Mouse (Mus musculus): ENCODE results near the gene Itga9. TPM values are rescaled to one million over a fixed set of nuclear protein-coding genes. Genes with fewer than 3 reads are reported as not detected.

The Itga9 gene
- polyA plus RNA-seq, 1 experiment from 2014 or later: 0.74 TPM

GRCm38 (mm10) chr9:118875705-118876104 lies 269.2 kb downstream of the Itga9 start:
- H3K36me3 ChIP-seq (ENCODE audit: control insufficient read depth, insufficient read depth, low read length): no peaks in the 10 kb centered on the region
- H3K9ac ChIP-seq (ENCODE audit: low read depth, low read length): no peak overlapping the region
- H3K4me3 ChIP-seq (ENCODE audit: low read length): no peak overlapping the region
- no peaks in the 10 kb centered on the region for H3K27me3 ChIP-seq (replicated peaks; ENCODE audit: control insufficient read depth, insufficient read depth, low read length)
- H3K4me1 ChIP-seq (ENCODE audit: control insufficient read depth, insufficient read depth, low read depth, low read length): no peaks in the 10 kb centered on the region
- H3K9me3 ChIP-seq (ENCODE audit: control insufficient read depth, low read length): no peaks in the 10 kb centered on the region
- ATAC-seq: no peak
- H3K4me2 ChIP-seq (ENCODE audit: low read length): no peak overlapping the region
- 89% methylated on average over 4 of the region's 4 CpGs for WGBS
- no peak overlapping the region for H3K27ac ChIP-seq (ENCODE audit: low read depth, low read length)

- WGBS: 76% methylated on average over 10 of the region's 10 CpGs
- no peaks in the 10 kb centered on the region for H3K4me1 ChIP-seq (ENCODE audit: control insufficient read depth, insufficient read depth, low read depth, low read length)
- H3K36me3 ChIP-seq (ENCODE audit: control insufficient read depth, insufficient read depth, low read length): no peaks in the 10 kb centered on the region
- ATAC-seq: no peak
- H3K4me3 ChIP-seq (ENCODE audit: low read length): no peak overlapping the region
- no peak overlapping the region for H3K9ac ChIP-seq (ENCODE audit: low read depth, low read length)
- no peaks in the 10 kb centered on the region for H3K27me3 ChIP-seq (replicated peaks; ENCODE audit: control insufficient read depth, insufficient read depth, low read length)
- H3K4me2 ChIP-seq (ENCODE audit: low read length): no peak overlapping the region
- no peak overlapping the region for H3K27ac ChIP-seq (ENCODE audit: low read depth, low read length)
- no peaks in the 10 kb centered on the region for H3K9me3 ChIP-seq (ENCODE audit: control insufficient read depth, low read length)
Observed at GRCm38 (mm10) chr9:118876902-118877301, 270.4 kb downstream of the Itga9 start.

- Histone ChIP-seq H3K27ac (ENCODE audit: low read depth, low read length) (no peak overlapping the region), H3K9ac (ENCODE audit: low read depth, low read length) (no peak overlapping the region), H3K27me3 (replicated peaks; ENCODE audit: control insufficient read depth, insufficient read depth, low read length) (no peaks in the 10 kb centered on the region), H3K4me2 (ENCODE audit: low read length) (no peak overlapping the region), H3K4me1 (ENCODE audit: control insufficient read depth, insufficient read depth, low read depth, low read length) (no peaks in the 10 kb centered on the region), H3K36me3 (ENCODE audit: control insufficient read depth, insufficient read depth, low read length) (no peaks in the 10 kb centered on the region), H3K4me3 (ENCODE audit: low read length) (no peak overlapping the region), H3K9me3 (ENCODE audit: control insufficient read depth, low read length) (no peaks in the 10 kb centered on the region)
- WGBS: 77% methylated on average over 7 of the region's 7 CpGs
- ATAC-seq: no peak
Observed at GRCm38 (mm10) chr9:118877365-118878008, 271.0 kb downstream of the Itga9 start.

- H3K9ac ChIP-seq (ENCODE audit: low read depth, low read length): no peak overlapping the region
- H3K27me3 ChIP-seq (replicated peaks; ENCODE audit: control insufficient read depth, insufficient read depth, low read length): no peaks in the 10 kb centered on the region
- H3K27ac ChIP-seq (ENCODE audit: low read depth, low read length): no peak overlapping the region
- WGBS: 94% methylated on average over 11 of the region's 11 CpGs
- no peaks in the 10 kb centered on the region for H3K36me3 ChIP-seq (ENCODE audit: control insufficient read depth, insufficient read depth, low read length)
- H3K4me2 ChIP-seq (ENCODE audit: low read length): no peak overlapping the region
- no peaks in the 10 kb centered on the region for H3K9me3 ChIP-seq (ENCODE audit: control insufficient read depth, low read length)
- no peaks in the 10 kb centered on the region for H3K4me1 ChIP-seq (ENCODE audit: control insufficient read depth, insufficient read depth, low read depth, low read length)
- no peak for ATAC-seq
- H3K4me3 ChIP-seq (ENCODE audit: low read length): no peak overlapping the region
Observed at GRCm38 (mm10) chr9:118878596-118878995, 272.1 kb downstream of the Itga9 start.

GRCm38 (mm10) chr9:118881281-118881945 lies 274.9 kb downstream of the Itga9 start:
- Histone ChIP-seq H3K36me3 (ENCODE audit: control insufficient read depth, insufficient read depth, low read length) (no peaks in the 10 kb centered on the region), H3K4me1 (ENCODE audit: control insufficient read depth, insufficient read depth, low read depth, low read length) (no peaks in the 10 kb centered on the region), H3K4me3 (ENCODE audit: low read length) (no peak overlapping the region), H3K27ac (ENCODE audit: low read depth, low read length) (no peak overlapping the region), H3K9me3 (ENCODE audit: control insufficient read depth, low read length) (no peaks in the 10 kb centered on the region), H3K4me2 (ENCODE audit: low read length) (no peak overlapping the region), H3K9ac (ENCODE audit: low read depth, low read length) (no peak overlapping the region), H3K27me3 (replicated peaks; ENCODE audit: control insufficient read depth, insufficient read depth, low read length) (no peaks in the 10 kb centered on the region)
- no peak for ATAC-seq
- 80% methylated on average over 7 of the region's 7 CpGs for WGBS

GRCm38 (mm10) chr9:118881946-118882284 lies 275.4 kb downstream of the Itga9 start:
- ATAC-seq: no peak
- 90% methylated on average over 6 of the region's 6 CpGs for WGBS
- Histone ChIP-seq H3K4me2 (ENCODE audit: low read length) (no peak overlapping the region), H3K9me3 (ENCODE audit: control insufficient read depth, low read length) (no peaks in the 10 kb centered on the region), H3K9ac (ENCODE audit: low read depth, low read length) (no peak overlapping the region), H3K36me3 (ENCODE audit: control insufficient read depth, insufficient read depth, low read length) (no peaks in the 10 kb centered on the region), H3K27ac (ENCODE audit: low read depth, low read length) (no peak overlapping the region), H3K27me3 (replicated peaks; ENCODE audit: control insufficient read depth, insufficient read depth, low read length) (no peaks in the 10 kb centered on the region), H3K4me1 (ENCODE audit: control insufficient read depth, insufficient read depth, low read depth, low read length) (no peaks in the 10 kb centered on the region), H3K4me3 (ENCODE audit: low read length) (no peak overlapping the region)

GRCm38 (mm10) chr9:118883150-118883549 lies 276.7 kb downstream of the Itga9 start:
- 91% methylated on average over 7 of the region's 7 CpGs for WGBS
- H3K9me3 ChIP-seq (ENCODE audit: control insufficient read depth, low read length): no peaks in the 10 kb centered on the region
- no peak for ATAC-seq
- H3K27ac ChIP-seq (ENCODE audit: low read depth, low read length): no peak overlapping the region
- H3K4me2 ChIP-seq (ENCODE audit: low read length): no peak overlapping the region
- H3K27me3 ChIP-seq (replicated peaks; ENCODE audit: control insufficient read depth, insufficient read depth, low read length): no peaks in the 10 kb centered on the region
- H3K36me3 ChIP-seq (ENCODE audit: control insufficient read depth, insufficient read depth, low read length): no peaks in the 10 kb centered on the region
- no peak overlapping the region for H3K9ac ChIP-seq (ENCODE audit: low read depth, low read length)
- H3K4me1 ChIP-seq (ENCODE audit: control insufficient read depth, insufficient read depth, low read depth, low read length): no peaks in the 10 kb centered on the region
- H3K4me3 ChIP-seq (ENCODE audit: low read length): no peak overlapping the region

- no peaks in the 10 kb centered on the region for H3K36me3 ChIP-seq (ENCODE audit: control insufficient read depth, insufficient read depth, low read length)
- no peaks in the 10 kb centered on the region for H3K4me1 ChIP-seq (ENCODE audit: control insufficient read depth, insufficient read depth, low read depth, low read length)
- H3K27me3 ChIP-seq (replicated peaks; ENCODE audit: control insufficient read depth, insufficient read depth, low read length): no peaks in the 10 kb centered on the region
- no peak for ATAC-seq
- WGBS: 87% methylated on average over 6 of the region's 6 CpGs
- H3K27ac ChIP-seq (ENCODE audit: low read depth, low read length): no peak overlapping the region
- no peaks in the 10 kb centered on the region for H3K9me3 ChIP-seq (ENCODE audit: control insufficient read depth, low read length)
- H3K4me3 ChIP-seq (ENCODE audit: low read length): no peak overlapping the region
- H3K4me2 ChIP-seq (ENCODE audit: low read length): no peak overlapping the region
- H3K9ac ChIP-seq (ENCODE audit: low read depth, low read length): no peak overlapping the region
Observed at GRCm38 (mm10) chr9:118885785-118886184, 279.3 kb downstream of the Itga9 start.

GRCm38 (mm10) chr9:118887201-118887600 lies 280.7 kb downstream of the Itga9 start:
- H3K9ac ChIP-seq (ENCODE audit: low read depth, low read length): no peak overlapping the region
- H3K4me3 ChIP-seq (ENCODE audit: low read length): no peak overlapping the region
- no peak overlapping the region for H3K4me2 ChIP-seq (ENCODE audit: low read length)
- no peaks in the 10 kb centered on the region for H3K27me3 ChIP-seq (replicated peaks; ENCODE audit: control insufficient read depth, insufficient read depth, low read length)
- no peaks in the 10 kb centered on the region for H3K36me3 ChIP-seq (ENCODE audit: control insufficient read depth, insufficient read depth, low read length)
- ATAC-seq: no peak
- 90% methylated on average over 7 of the region's 7 CpGs for WGBS
- H3K9me3 ChIP-seq (ENCODE audit: control insufficient read depth, low read length): no peaks in the 10 kb centered on the region
- H3K27ac ChIP-seq (ENCODE audit: low read depth, low read length): no peak overlapping the region
- H3K4me1 ChIP-seq (ENCODE audit: control insufficient read depth, insufficient read depth, low read depth, low read length): no peaks in the 10 kb centered on the region
